Mouse (Mus musculus) megakaryocyte, adult 5-6 weeks (primary cell): ENCODE data around the gene Pnmal2. TPM values are rescaled to one million over a fixed set of nuclear protein-coding genes. Genes with fewer than 3 reads are reported as not detected.

ENCODE experiments used
- ATAC-seq: 2 replicates; pipeline ENCODE4 v1.8.0; 2016; ENCODE audit warnings: mild to moderate bottlenecking, inconsistent platforms; ENCODE audit not compliant: poor library complexity, severe bottlenecking
- total RNA-seq, 2 experiments: library from RNA; stranded (forward) in 1 of 2; stranded (reverse) in 1 of 2; fragments of 153-499, 151-499 nt in 1 of 2; fragments of 221-1000, 200-1000 nt in 1 of 2; gene quantifications; 2 replicates each; pipeline versions ENCODE4 v1.2.3 to v1.2.4; 2015 to 2017

Gene Pnmal2
- not detected in 2 replicates for total RNA-seq (2015)
- not detected in 2 replicates for total RNA-seq (2017)

DNA sequence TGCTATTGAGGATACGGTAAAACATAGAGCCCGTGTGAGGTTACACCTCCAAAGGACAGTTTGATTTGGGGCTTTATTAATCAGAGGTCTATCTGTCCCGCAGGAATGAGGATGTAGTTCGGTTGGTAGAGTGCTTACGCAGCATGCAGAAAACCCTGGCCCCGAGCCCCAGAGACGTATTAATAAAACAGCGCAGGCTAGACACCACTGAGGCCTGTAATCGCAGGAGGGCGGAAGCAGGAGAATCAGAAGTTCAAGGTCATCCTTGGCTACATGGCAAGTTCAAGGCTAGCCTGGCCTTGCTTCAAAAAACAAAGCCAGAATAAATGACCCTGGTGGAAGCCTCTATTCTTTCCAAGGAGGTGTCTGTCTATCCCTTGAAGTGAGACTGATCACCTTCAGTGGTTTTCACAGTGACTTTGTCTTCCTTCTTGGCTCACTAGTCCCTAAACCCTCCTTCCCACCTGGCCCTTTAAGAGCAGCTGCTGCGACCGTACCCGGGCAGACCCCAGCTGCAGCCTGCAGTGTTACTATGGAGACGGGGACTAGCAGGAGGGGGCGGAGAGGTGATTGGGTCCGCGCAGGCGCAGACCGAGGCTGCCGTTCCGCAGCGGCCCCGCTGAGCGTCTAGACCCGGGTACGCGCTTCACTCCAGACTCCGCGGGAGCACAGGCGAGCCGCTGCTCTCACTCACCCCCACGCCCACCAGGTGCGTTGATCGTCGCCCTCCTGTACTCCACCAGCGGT, at the start of gene Pnmal2:
Gene Pnmal2 (plus strand): TSS at position 622 of the 747 bp plus-strand sequence.
- ATAC-seq: peak; percentile 38

DNA sequence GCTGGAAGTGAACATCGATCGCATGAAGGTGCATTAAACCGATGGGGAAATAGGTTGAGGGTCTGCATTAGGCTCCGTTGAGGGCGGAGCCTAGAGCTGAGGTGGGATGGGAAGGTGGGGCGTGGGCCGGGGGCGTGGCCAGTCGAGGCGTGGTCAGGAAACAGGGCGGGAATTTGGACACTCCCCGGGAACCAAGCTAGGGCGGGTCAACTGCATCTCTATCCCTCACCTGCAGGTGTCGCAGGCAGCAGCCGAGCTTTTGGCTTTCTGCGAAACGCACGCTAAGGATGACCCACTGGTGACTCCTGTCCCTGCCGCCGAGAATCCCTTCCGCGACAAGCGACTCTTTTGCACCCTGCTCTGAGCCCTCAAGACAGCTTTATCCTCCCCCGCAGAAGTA, 49.5 kb upstream of the Pnmal2 start:
- ATAC-seq: peak; percentile 84

DNA sequence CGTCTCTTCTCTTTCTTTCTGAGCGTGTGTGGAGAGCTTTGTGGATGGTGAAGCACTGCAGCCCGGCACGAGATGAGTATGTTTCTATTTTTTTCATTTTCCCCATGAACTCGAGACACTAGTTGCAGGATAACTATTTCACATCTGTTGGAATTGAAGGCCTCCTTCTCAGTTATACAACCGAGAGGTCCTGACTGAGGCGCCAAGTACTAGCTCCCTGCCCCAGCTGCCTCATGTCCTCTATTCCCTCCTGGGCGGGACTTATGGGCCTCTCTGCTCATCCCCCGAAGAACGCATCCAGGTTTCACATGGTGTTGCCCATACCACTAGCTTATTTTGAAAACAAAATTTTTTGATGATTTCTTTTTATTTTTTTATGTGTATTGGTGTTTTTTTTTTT, 49.0 kb upstream of the Pnmal2 start:
- no peak for ATAC-seq

DNA sequence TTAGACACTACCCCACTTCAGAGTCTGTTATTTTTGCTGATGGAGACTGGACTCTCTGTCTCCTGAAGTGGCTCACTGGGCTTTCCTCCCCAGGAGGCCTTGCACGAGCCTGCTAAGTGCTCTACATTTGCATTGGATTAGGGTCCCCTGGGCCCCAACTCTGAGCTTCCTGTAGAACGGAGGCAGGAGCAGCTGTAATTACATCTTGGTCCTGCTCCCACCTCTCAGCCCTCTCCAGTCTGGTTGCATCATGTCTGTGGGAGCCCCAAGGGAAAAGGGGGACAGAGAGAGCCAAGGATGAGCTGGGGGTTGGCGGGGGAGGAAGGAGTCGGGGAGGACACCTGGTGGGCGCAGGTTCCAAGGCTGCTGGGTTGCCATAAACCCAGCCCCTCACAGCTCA, 44.0 kb upstream of the Pnmal2 start:
- ATAC-seq: no peak

DNA sequence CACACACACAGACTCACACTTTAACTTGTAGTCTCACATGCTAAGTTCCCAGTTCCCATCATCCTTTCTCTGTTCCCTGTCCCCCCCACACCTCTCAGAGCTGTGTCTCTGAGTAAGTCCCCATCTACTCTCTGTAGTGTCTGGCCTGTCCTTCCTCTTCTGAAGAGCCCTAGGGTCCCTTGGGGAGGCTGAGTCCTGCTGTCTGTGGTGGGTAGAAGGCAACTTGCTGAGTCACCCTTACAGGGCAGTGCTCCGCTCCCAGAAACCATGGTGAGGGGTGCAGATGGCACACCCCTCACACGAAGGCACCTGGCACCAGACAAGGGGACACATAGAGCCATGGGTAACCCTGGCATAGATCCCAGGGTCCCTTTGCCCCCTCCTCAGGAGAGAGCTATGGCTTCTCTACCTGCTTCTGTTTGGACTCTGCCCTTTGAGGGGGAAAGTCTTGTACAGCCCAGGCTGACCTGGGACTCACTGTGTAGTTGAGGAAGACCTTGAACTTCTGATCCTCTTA, 41.0 kb upstream of the Pnmal2 start:
- peak; percentile 7; the same call in 1 of the 2 replicates for ATAC-seq

DNA sequence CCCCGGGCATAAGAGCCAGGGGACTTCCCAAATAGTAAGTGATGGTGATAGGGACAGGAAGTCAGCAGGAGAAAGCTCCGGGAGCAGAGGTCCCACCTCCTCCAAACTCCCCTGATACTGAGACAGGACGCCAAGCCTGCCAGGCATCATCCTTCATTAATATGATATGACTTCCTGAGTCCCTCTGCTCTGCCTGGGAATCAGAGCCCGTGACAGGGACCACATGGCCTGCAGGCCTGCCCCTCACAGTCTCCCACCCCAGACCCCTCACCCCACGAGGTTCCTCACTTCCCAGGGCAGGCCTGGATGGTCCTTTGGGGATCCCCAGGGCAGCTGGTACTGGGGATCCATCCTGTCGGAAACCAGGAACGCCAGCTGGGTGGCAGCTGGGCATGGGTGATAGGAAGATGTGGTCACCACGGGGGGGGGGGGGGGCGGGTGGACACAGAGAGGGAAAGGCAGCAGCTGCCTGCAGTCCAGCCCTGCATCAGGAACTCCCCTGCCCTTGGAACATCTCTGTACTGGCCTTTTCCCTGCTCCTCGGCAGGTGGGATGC, 40.3 kb upstream of the Pnmal2 start:
- ATAC-seq: no peak

DNA sequence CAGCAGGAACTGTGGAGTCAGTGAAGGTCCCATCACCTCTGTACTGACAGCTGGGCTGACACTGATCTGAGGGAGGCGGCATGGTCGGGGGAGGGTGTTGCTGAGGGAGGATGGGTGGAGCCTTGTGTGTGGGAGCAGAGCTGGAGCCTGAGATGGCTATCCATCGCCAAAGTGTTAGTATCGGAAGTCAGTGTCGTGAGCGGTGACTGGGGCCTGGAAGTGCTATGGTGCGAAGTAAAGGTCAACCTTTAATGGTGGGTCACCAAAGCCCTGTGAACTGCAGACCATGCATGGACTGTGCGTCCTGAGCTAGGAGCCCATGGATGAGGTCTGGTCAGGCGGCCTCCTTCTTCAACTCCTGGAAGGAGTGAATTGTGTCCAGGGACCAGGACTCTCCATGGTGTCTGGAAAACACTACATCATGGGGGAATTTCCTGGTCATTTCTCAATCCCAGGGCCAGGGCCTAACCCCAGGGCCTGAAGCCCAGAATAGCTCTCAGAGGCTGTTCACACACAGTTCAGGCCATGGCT, 38.9 kb upstream of the Pnmal2 start:
- ATAC-seq: no peak

- ATAC-seq: peak; percentile 22; the same call in 1 of the 2 replicates
These were observed 38.2 kb upstream of the Pnmal2 start, which contains the start of gene Ptgir for GRCm38 (mm10) chr7:16906281-16906680. Gene Ptgir (plus strand): TSS chr7:16906490.

DNA sequence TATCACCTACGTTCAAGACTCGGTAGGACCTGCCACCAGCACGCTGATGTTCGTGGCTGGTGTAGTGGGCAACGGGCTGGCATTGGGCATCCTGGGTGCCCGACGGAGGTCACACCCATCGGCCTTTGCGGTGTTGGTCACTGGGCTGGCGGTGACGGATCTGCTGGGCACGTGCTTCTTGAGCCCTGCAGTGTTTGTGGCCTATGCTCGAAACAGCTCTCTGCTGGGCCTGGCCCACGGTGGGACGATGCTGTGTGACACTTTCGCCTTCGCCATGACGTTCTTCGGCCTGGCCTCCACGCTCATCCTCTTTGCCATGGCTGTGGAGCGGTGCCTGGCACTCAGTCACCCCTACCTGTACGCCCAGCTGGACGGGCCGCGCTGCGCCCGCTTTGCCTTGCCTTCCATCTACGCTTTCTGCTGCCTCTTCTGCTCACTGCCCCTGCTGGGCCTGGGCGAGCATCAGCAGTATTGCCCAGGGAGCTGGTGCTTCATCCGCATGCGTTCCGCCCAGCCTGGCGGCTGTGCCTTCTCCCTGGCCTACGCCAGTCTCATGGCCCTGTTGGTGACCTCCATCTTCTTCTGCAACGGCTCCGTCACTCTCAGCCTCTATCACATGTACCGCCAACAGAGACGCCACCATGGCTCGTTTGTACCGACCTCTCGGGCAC, 37.5 kb upstream of the Pnmal2 start:
- ATAC-seq: no peak

DNA sequence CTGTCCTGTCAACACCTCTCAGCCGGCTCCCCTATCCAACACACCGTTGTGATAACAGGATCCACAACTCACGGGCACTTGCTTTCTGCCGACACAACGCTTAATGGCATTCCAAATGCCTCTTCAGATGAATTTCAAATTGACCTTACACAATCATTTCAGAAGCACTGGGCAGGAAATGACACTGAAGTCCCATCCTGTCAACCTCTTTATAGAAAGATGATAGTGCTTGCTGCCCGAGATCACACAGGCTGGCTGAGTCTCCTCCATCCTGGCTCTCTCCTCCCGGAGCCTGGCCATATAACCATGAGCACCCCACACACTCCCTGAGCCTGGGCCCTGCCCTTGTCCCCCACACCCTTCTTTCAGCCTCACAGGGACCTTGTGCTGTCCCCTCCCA, 36.6 kb upstream of the Pnmal2 start:
- ATAC-seq: 0 out of 2 replicates have a peak, but pooled peaks have one; percentile 20

DNA sequence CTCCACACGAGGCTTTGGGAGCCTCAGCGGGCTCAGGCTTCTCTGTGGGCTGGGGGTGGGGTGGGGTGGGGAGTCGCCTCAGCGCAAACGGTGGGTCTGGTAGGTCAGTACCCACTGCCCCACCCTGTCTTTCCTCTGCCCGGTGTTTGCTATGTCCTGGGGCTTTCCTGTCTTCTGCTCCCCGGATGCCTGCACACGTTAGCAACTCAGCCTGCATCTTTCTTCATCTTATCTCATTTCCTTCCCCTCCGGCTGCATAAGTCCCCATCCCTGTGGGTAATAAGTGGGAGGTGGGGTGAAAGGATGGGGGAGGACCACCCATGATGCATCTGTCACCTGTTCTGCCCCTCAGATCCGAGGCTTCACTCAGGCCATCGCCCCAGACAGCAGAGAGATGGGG, 36.1 kb upstream of the Pnmal2 start:
- ATAC-seq: peak; percentile 16

DNA sequence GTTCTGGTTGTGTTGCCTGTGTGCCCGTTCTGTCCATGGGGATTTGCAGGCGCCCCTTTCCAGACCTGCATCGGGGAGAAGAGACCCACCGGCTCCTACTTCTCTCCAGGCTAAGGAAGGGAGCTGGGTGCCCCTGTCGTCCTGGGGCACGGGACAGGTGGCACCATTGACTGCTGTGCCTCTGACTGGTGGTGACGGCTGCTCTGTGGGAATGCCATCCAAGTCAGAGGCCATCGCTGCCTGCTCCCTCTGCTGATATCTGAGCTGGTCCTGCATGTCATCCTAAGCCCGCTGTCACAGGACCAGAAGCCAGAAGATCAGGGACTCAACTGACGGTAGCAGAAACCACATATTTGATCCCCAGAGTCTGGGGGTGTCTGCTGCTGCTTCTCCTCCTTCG, 35.6 kb upstream of the Pnmal2 start:
- no peak for ATAC-seq

DNA sequence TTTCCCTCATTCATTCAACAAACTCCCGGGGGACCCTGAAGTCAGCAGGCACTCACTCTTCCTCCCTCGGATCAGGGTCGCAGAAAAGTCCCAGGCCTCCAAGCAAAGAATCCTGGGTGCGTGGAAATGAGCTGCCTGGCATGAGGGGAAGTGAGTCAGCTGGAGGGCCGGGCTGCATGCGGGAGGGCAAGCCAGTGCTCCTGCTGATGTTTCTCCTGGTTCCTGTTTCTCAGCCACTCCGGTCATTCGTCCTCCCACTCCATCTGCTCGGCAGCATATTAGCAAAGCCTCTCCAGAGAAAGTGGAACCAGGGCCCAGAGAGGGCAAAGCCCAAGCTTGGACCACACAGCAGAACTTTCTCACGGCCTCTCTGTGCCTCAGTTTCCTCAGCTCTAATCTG, 34.6 kb upstream of the Pnmal2 start:
- ATAC-seq: peak; percentile 75

- no peak for ATAC-seq
These were observed 32.6 kb upstream of the Pnmal2 start for GRCm38 (mm10) chr7:16911904-16912303.

DNA sequence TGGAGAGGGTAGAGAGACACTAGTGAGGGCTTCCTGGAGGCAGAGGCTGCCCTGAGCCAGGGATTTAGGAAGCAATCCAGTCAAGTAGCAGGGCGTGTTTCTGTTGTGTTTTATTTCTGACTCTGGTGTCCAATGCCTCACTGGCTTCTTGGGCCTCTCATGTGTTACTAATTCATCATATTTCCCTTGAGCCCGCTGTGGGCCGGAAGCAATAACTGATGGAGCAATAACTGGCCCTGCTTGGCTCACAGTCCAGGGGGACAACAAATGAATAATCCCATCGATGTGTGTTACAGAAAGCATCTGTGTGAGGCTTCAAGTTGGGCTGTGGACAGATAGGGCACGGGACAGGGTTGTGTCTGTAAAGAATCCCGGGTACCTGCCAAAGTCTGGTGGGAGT, 32.1 kb upstream of the Pnmal2 start:
- ATAC-seq: no peak

- ATAC-seq: peak; percentile 78
These were observed 30.6 kb upstream of the Pnmal2 start for GRCm38 (mm10) chr7:16913806-16914452.

DNA sequence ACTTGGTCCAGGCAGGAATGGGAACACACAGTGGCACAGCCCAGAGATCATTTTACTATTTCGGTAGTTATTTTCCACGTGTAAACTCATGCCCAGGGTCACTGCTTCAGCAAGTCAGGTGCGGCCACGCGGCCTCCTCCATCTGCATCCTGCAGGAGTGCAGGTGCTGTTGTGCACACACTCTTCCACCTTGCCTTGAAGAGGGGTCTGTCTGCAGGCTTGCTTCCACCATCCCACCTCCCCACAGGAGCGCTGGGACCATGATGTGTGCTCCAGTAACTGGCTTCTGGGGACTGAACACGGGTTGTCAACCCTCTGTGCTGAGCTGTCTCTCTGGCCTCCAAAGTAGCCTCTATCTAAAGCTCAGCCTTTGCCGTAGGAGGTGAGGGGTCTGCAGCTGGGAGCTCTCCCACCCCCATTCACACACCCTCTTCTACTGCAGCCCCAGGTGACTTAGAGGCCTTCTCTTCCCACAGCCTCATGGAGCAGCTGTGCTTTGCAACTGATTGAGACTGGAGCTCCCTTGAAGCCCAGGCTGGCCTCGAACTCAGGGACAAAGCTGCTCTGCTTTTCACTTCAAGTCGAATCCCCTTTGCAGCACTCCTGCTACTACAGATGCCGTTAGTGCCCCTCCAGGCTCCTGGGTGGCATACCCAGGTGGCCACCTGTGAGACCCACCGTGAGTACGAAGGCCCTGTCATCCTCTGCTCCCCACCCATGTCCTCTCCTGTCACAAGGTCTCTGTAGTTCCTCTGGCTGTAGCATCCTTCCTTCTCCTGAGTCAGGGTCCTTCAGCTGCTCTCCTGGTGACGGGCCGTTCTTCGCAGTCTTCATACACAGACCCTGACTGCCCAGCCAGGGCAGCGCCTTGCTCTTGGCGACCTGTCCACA, 29.8 kb upstream of the Pnmal2 start:
- no peak for ATAC-seq

- no peak for ATAC-seq
These were observed 28.8 kb upstream of the Pnmal2 start for GRCm38 (mm10) chr7:16915461-16916340.
